Mouse (Mus musculus): ENCODE results near the gene Arpc5l. TPM values are rescaled to one million over a fixed set of nuclear protein-coding genes. Genes with fewer than 3 reads are reported as not detected.
"Not testable (repeated sequence)": the region's sequence is repeated elsewhere in the genome, so short reads cannot be mapped to it uniquely, and the experiment has no call there.

The Arpc5l gene
- polyA plus RNA-seq, 1 experiment = 8.6 TPM

DNA sequence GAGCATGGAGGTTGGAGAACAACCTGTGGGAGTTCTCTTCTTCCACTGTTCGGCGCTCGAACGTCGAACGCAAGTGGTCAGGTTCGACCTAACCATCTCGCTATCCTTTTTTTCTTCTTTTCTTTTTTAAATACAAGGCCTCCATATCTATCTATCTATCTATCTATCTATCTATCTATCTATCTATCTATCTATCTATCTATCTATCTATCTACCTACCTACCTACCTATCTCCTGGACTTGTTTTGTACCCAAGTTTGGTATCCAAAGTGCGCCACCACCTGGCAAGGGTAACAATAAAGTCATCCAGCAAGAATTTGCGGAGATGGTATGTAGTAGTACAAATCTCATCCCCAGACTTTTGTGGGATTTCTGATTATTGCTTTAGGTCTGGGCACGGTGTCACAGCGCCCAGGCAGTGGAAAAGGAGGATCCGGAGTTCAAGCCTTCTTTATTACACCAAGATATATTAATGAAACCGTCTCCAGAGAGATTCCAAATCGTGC, 479 bp downstream of the Arpc5l start, which contains the start of gene Rpl35:
Rpl35 (minus strand) TSS at position 51 of the 506 bp plus-strand sequence.
- Histone ChIP-seq H3K36me3 (ENCODE audit: control insufficient read depth) (peaks cover 46% of the 10 kb centered on the region), H3K4me1 (ENCODE audit: control insufficient read depth) (peaks cover 75% of the 10 kb centered on the region), H3K9me3 (ENCODE audit: control insufficient read depth, low read length) (no peaks in the 10 kb centered on the region), H3K4me3 (replicated peaks) (peak within 1 kb of the TSS; percentile 93), H3K27me3 (ENCODE audit: control insufficient read depth) (no peaks in the 10 kb centered on the region)
- no peak for TF ChIP-seq TAL1 (IDR thresholded peaks at IDR 0.05; ENCODE audit: low read length)
- no peak for TF ChIP-seq GATA1 (IDR thresholded peaks at IDR 0.05; ENCODE audit: low read length)

DNA sequence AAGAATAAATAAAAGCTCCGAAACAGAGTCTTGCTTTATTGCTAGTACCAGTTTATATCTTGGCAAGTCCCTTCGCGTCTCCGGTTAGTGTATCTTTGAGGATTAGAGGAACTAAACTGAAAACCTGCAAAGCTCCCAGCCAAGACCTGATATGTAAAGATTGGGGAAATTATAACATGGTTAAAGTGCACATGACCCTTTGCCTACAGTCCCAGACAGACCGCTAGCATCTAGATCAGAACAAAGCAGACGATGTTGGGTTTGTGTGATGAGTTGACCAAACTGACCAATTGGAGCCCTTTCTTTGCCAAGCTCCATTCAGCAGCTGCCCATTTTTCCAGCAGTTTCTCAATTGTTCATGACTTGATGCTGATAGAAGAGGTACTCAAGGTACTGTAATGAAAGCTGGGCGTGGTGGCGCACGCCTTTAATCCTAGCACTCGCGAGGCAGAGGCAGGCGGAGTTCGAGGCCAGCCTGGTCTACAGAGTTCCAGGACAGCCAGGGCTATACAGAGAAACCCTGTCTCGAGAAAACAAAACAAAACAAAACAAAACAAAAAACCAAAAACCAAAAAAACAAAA, 1.1 kb downstream of the Arpc5l start:
- Histone ChIP-seq H3K36me3 (ENCODE audit: control insufficient read depth) (peaks cover 46% of the 10 kb centered on the region), H3K9me3 (ENCODE audit: control insufficient read depth, low read length) (no peaks in the 10 kb centered on the region), H3K27me3 (ENCODE audit: control insufficient read depth) (no peaks in the 10 kb centered on the region), H3K4me3 (replicated peaks) (peak overlapping the region; percentile 93), H3K4me1 (ENCODE audit: control insufficient read depth) (peaks cover 77% of the 10 kb centered on the region)
- TF ChIP-seq TAL1 (IDR thresholded peaks at IDR 0.05; ENCODE audit: low read length) (no peak), GATA1 (IDR thresholded peaks at IDR 0.05; ENCODE audit: low read length) (no peak)

DNA sequence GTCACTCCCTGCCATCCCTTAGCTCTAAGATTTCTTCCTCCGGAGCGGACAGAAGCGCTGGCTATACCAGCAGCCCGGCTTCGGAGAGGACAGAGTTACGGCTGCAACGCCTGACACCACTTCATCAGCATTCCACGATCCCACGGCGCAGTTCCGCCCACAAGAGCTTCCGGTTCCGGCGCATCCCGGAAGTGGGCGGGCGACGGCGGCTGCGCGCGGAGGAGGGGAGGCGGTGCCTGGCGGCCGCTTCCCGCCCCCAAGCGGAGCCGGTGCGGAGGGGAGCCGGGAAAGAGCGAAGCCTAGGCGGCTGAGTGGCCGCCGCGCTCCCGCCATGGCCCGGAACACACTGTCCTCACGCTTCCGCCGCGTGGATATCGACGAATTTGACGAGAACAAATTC, 2.7 kb downstream of the Arpc5l start:
- H3K27me3 ChIP-seq (ENCODE audit: control insufficient read depth) = no peaks in the 10 kb centered on the region
- TF ChIP-seq TAL1 (IDR thresholded peaks at IDR 0.05; ENCODE audit: low read length) = no peak
- no peak for TF ChIP-seq GATA1 (IDR thresholded peaks at IDR 0.05; ENCODE audit: low read length)
- peaks cover 46% of the 10 kb centered on the region for H3K36me3 ChIP-seq (ENCODE audit: control insufficient read depth)
- H3K9me3 ChIP-seq (ENCODE audit: control insufficient read depth, low read length) = no peaks in the 10 kb centered on the region
- H3K4me1 ChIP-seq (ENCODE audit: control insufficient read depth) = peaks cover 78% of the 10 kb centered on the region
- peak overlapping the region; percentile 99 for H3K4me3 ChIP-seq (replicated peaks)

DNA sequence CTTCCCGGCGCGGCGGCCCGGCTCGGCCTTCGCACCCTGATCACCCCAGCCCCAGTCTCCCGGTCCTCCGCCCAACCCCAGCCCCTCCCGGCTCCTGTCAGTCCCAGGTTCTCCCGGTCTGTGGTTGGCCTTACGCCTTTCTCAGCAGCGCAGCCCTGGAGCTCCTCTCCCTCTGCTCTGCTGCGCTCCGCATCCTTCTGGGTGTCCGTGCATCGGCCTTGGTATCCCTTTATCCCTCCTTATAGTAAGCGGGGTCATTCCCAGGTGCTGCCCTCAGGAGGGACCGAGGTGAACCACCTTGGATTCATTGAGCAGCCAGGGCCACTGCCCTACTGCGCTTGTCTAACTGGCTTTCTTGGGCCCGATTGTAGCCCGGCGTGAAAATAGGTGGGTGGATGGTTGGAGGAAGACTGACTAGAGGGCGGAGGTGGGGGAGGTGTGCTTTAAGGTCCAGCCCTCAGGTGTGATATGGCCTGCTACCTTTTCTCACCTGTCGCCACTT, 3.3 kb downstream of the Arpc5l start:
- no peak for TF ChIP-seq TAL1 (IDR thresholded peaks at IDR 0.05; ENCODE audit: low read length)
- no peak for TF ChIP-seq GATA1 (IDR thresholded peaks at IDR 0.05; ENCODE audit: low read length)
- Histone ChIP-seq H3K36me3 (ENCODE audit: control insufficient read depth) (peaks cover 46% of the 10 kb centered on the region), H3K27me3 (ENCODE audit: control insufficient read depth) (no peaks in the 10 kb centered on the region), H3K9me3 (ENCODE audit: control insufficient read depth, low read length) (no peaks in the 10 kb centered on the region), H3K4me1 (ENCODE audit: control insufficient read depth) (peaks cover 77% of the 10 kb centered on the region), H3K4me3 (replicated peaks) (peak overlapping the region; percentile 99)

DNA sequence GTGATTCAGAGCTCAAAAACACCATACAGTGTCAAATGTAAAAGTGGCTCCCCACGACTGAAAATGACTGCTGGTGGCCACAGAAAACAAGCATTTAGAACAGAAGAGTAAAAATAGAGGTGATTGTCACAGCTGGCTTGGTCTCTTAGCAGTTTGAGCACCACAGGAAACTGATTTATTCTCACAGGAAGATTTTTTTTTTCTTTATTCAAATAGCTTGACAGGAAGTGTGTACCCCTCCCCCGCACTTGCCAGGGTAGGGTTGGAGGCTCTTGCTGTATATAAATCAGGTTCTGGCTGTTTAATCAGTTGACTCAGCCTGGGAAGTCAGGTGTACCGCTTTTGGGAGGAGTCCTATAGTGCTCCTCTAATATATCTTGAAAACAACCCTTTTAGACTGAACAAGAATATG, 3.8 kb downstream of the Arpc5l start:
- Histone ChIP-seq H3K4me3 (replicated peaks) (peak overlapping the region; percentile 99), H3K36me3 (ENCODE audit: control insufficient read depth) (peaks cover 46% of the 10 kb centered on the region), H3K4me1 (ENCODE audit: control insufficient read depth) (peaks cover 71% of the 10 kb centered on the region), H3K27me3 (ENCODE audit: control insufficient read depth) (no peaks in the 10 kb centered on the region), H3K9me3 (ENCODE audit: control insufficient read depth, low read length) (no peaks in the 10 kb centered on the region)
- TF ChIP-seq TAL1 (IDR thresholded peaks at IDR 0.05; ENCODE audit: low read length) = no peak
- no peak for TF ChIP-seq GATA1 (IDR thresholded peaks at IDR 0.05; ENCODE audit: low read length)

DNA sequence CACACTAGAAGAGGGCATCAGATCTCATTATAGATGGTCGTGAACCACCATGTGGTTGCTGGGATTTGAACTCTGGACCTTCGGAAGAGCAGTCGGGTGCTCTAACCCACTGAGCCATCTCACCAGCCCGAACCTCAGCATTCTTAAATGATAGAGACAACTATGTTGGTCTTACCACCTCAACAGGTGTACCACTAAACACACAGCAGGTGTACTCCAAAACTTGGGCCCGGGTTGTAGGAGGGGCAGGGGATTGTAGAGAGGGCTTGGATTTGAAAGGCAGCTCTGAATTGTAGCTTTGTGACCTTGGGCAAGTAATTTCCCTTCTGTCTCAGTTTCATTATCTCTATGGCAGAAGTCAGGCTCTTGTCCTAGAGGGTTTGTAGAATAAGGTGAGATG, 5.0 kb downstream of the Arpc5l start:
- not testable (repeated sequence) for H3K27me3 ChIP-seq (ENCODE audit: control insufficient read depth); H3K4me3 ChIP-seq (replicated peaks); H3K9me3 ChIP-seq (ENCODE audit: control insufficient read depth, low read length)
- Histone ChIP-seq H3K36me3 (ENCODE audit: control insufficient read depth) (peaks cover 53% of the 10 kb centered on the region), H3K4me1 (ENCODE audit: control insufficient read depth) (peaks cover 63% of the 10 kb centered on the region)

DNA sequence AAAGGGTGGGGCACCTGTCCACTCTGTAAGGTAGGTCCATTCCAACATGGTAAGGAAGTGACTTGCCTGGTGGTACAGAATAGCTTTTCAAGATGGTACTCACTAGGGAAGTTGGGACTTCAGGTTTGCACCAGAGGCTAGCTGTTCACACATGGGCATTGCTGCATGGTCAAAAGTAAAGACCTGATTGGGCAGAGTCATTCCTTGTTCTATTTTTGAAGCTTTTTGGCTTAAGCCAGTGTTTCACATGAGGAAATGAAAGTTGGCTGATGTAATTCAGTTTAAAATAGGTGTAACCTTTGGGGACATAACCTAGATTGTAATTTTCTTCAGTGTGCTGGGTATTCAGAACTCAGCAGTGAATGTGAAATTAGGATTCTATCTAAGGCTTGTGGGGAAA, 6.1 kb downstream of the Arpc5l start:
- Histone ChIP-seq H3K4me1 (ENCODE audit: control insufficient read depth) (peaks cover 54% of the 10 kb centered on the region), H3K27me3 (ENCODE audit: control insufficient read depth) (no peaks in the 10 kb centered on the region), H3K36me3 (ENCODE audit: control insufficient read depth) (peaks cover 64% of the 10 kb centered on the region)

GRCm38 (mm10) chr2:39011971-39012370, 6.8 kb downstream of the Arpc5l start:
- TF ChIP-seq TAL1 (IDR thresholded peaks at IDR 0.05; ENCODE audit: low read length) (no peak), GATA1 (IDR thresholded peaks at IDR 0.05; ENCODE audit: low read length) (no peak)
- Histone ChIP-seq H3K36me3 (ENCODE audit: control insufficient read depth) (peaks cover 71% of the 10 kb centered on the region), H3K4me3 (replicated peaks) (no peak overlapping the region), H3K9me3 (ENCODE audit: control insufficient read depth, low read length) (no peaks in the 10 kb centered on the region), H3K27me3 (ENCODE audit: control insufficient read depth) (no peaks in the 10 kb centered on the region), H3K4me1 (ENCODE audit: control insufficient read depth) (peaks cover 47% of the 10 kb centered on the region)

More for the DNA sequence above, 6.1 kb downstream of the Arpc5l start:
- TF ChIP-seq TAL1 (IDR thresholded peaks at IDR 0.05; ENCODE audit: low read length) = no peak
- TF ChIP-seq GATA1 (IDR thresholded peaks at IDR 0.05; ENCODE audit: low read length) = no peak
- H3K4me3 ChIP-seq (replicated peaks) = no peak overlapping the region
- H3K9me3 ChIP-seq (ENCODE audit: control insufficient read depth, low read length) = no peaks in the 10 kb centered on the region

- H3K36me3 ChIP-seq (ENCODE audit: control insufficient read depth) = peaks cover 80% of the 10 kb centered on the region
- no peak overlapping the region for H3K4me3 ChIP-seq (replicated peaks)
- TF ChIP-seq TAL1 (IDR thresholded peaks at IDR 0.05; ENCODE audit: low read length) (no peak), GATA1 (IDR thresholded peaks at IDR 0.05; ENCODE audit: low read length) (no peak)
These were observed 7.7 kb downstream of the Arpc5l start for GRCm38 (mm10) chr2:39012768-39013279.

More at GRCm38 (mm10) chr2:39012768-39013279, 7.7 kb downstream of the Arpc5l start:
- H3K4me1 ChIP-seq (ENCODE audit: control insufficient read depth) = peaks cover 40% of the 10 kb centered on the region
- no peaks in the 10 kb centered on the region for H3K27me3 ChIP-seq (ENCODE audit: control insufficient read depth)
- H3K9me3 ChIP-seq (ENCODE audit: control insufficient read depth, low read length) = no peaks in the 10 kb centered on the region
